Mouse (Mus musculus) embryonic fibroblast, embryonic 13.5 days (primary cell): ENCODE results near the gene Gsdma3.
"Not testable (repeated sequence)": the region's sequence is repeated elsewhere in the genome, so short reads cannot be mapped to it uniquely, and the experiment has no call there.

Experiments
- CTCF ChIP-seq: IDR thresholded peaks from 2 replicates; pipeline ENCODE4 v1.5.1; 2011; ENCODE audit warnings: mild to moderate bottlenecking, control low read depth, low read length, moderate library complexity, borderline replicate concordance; ENCODE audit not compliant: insufficient read depth
- POLR2A ChIP-seq: IDR thresholded peaks from 2 replicates; pipeline ENCODE4 v1.6.1; 2011; ENCODE audit warnings: low read depth, mild to moderate bottlenecking, control low read depth, low read length, moderate library complexity

- not testable (repeated sequence) for TF ChIP-seq CTCF, POLR2A
Observed at GRCm38 (mm10) chr11:98655076-98655475, 28.9 kb downstream of the Gsdma3 start.
